Mouse (Mus musculus) stomach, postnatal 0 days (tissue): ENCODE results near the gene Sec16a. TPM values are rescaled to one million over a fixed set of nuclear protein-coding genes. Genes with fewer than 3 reads are reported as not detected.

Experiments used
- ATAC-seq: fragments of 200-750 bp; cut with Nextera tagmentation; 2 replicates; pipeline ENCODE4 v1.8.0; 2017; ENCODE audit not compliant: low FRiP score, low TSS enrichment
- DNase-seq: peaks from one replicate; pipeline ENCODE4 v3.0.0-alpha.2; 2016; ENCODE audit warnings: low spot score
- H3K27ac ChIP-seq: fragments of 300-500 bp; sonication (generic); replicated peaks from 2 replicates; pipeline ENCODE4 v1.5.1; 2014; ENCODE audit warnings: mild to moderate bottlenecking, control low read depth
- H3K27me3 ChIP-seq: fragments of 300-500 bp; sonication (generic); 2 replicates; pipeline ENCODE4 v1.6.1; 2014; ENCODE audit warnings: low read length; ENCODE audit not compliant: control insufficient read depth, insufficient read depth
- H3K36me3 ChIP-seq: fragments of 300-500 bp; sonication (generic); 2 replicates; pipeline ENCODE4 v1.6.1; 2014; ENCODE audit warnings: low read length, mixed read lengths; ENCODE audit not compliant: control insufficient read depth, insufficient read depth
- H3K4me1 ChIP-seq: fragments of 300-500 bp; sonication (generic); replicated peaks from 2 replicates; pipeline ENCODE4 v1.6.1; 2014; ENCODE audit warnings: antibody characterized with exemption; ENCODE audit not compliant: control insufficient read depth, insufficient read depth
- H3K4me2 ChIP-seq: fragments of 300-500 bp; sonication (generic); replicated peaks from 2 replicates; pipeline ENCODE4 v1.6.1; 2014; ENCODE audit warnings: low read depth, mild to moderate bottlenecking, control low read depth, moderate library complexity
- H3K4me3 ChIP-seq: fragments of 300-500 bp; sonication (generic); 2 replicates; pipeline ENCODE4 v1.5.1; 2014; ENCODE audit warnings: low read depth, low read length, control low read depth
- H3K9ac ChIP-seq: fragments of 300-500 bp; sonication (generic); 2 replicates; pipeline ENCODE4 v1.6.1; 2014; ENCODE audit warnings: mild to moderate bottlenecking, low read length, control low read depth, mixed read lengths
- H3K9me3 ChIP-seq: fragments of 300-500 bp; sonication (generic); 2 replicates; pipeline ENCODE4 v1.6.1; 2016; ENCODE audit warnings: low read length; ENCODE audit not compliant: control insufficient read depth
- CTCF ChIP-seq: IDR thresholded peaks from 2 replicates; pipeline ENCODE4 v1.5.1; 2016; ENCODE audit warnings: antibody characterized with exemption, low read depth, mild to moderate bottlenecking, moderate library complexity
- EP300 ChIP-seq: optimal IDR thresholded peaks from 2 replicates; pipeline ENCODE3; 2016; ENCODE audit warnings: antibody characterized with exemption
- WGBS: fragments of 180-500 bp; shearing (Covaris S2); extraction: QIAGEN DNeasy Blood & Tissue Kit; methylation state at CpG from one replicate; pipeline ENCODE4 v1.1.7; 2014; 5-methylcytosine and 5-hydroxymethylcytosine counted together
- polyA plus RNA-seq: library from polyadenylated mRNA; unstranded; fragments of >200 nt; fragmentation: Nextera tagmentation; extraction: Ambion mirVana; gene quantifications from 2 replicates; pipeline ENCODE4 v1.2.1, GENCODE M21; 2015

Gene Sec16a
- polyA plus RNA-seq, 1 experiment from 2014 or later: 10.6 TPM

GRCm38 (mm10) chr2:26399647-26400046 is 45.4 kb downstream of the Sec16a start:
- TF ChIP-seq EP300 (no peak), CTCF (no peak)
- DNase-seq: no peak
- Histone ChIP-seq H3K9ac (no peak overlapping the region), H3K4me1 (no peaks in the 10 kb centered on the region), H3K4me2 (no peak overlapping the region), H3K27me3 (no peaks in the 10 kb centered on the region), H3K9me3 (no peaks in the 10 kb centered on the region), H3K4me3 (no peak overlapping the region), H3K27ac (no peak overlapping the region), H3K36me3 (peaks cover 51% of the 10 kb centered on the region)
- no peak for ATAC-seq
- WGBS: 66% methylated on average over 5 of the region's 5 CpGs

GRCm38 (mm10) chr2:26398978-26399377 is 46.0 kb downstream of the Sec16a start:
- Histone ChIP-seq H3K9me3 (no peaks in the 10 kb centered on the region), H3K27ac (no peak overlapping the region), H3K36me3 (peaks cover 55% of the 10 kb centered on the region), H3K4me2 (no peak overlapping the region), H3K9ac (no peak overlapping the region), H3K4me1 (no peaks in the 10 kb centered on the region), H3K4me3 (no peak overlapping the region), H3K27me3 (no peaks in the 10 kb centered on the region)
- no peak for TF ChIP-seq CTCF
- no peak for TF ChIP-seq EP300
- DNase-seq (no peak), ATAC-seq (no peak)
- WGBS: 83% methylated on average over 8 of the region's 8 CpGs

GRCm38 (mm10) chr2:26391617-26392016 is 53.4 kb downstream of the Sec16a start:
- no peak overlapping the region for H3K9ac ChIP-seq
- WGBS: 85% methylated on average over 6 of the region's 6 CpGs

GRCm38 (mm10) chr2:26390954-26391353 is 54.1 kb downstream of the Sec16a start:
- no peak for ATAC-seq
- Histone ChIP-seq H3K9ac (no peak overlapping the region), H3K27me3 (no peaks in the 10 kb centered on the region), H3K27ac (no peak overlapping the region), H3K9me3 (no peaks in the 10 kb centered on the region), H3K4me1 (no peaks in the 10 kb centered on the region), H3K4me3 (no peak overlapping the region), H3K36me3 (peaks cover 41% of the 10 kb centered on the region), H3K4me2 (no peak overlapping the region)
- 82% methylated on average over 3 of the region's 3 CpGs for WGBS
- DNase-seq: no peak
- no peak for TF ChIP-seq EP300
- no peak for TF ChIP-seq CTCF

More at GRCm38 (mm10) chr2:26391617-26392016, 53.4 kb downstream of the Sec16a start:
- no peak for TF ChIP-seq EP300
- TF ChIP-seq CTCF: no peak
- no peak overlapping the region for H3K4me3 ChIP-seq
- H3K27ac ChIP-seq: no peak overlapping the region
- ATAC-seq: no peak
- no peaks in the 10 kb centered on the region for H3K4me1 ChIP-seq
- no peak overlapping the region for H3K4me2 ChIP-seq
- H3K9me3 ChIP-seq: no peaks in the 10 kb centered on the region
- H3K36me3 ChIP-seq: peaks cover 43% of the 10 kb centered on the region
- no peaks in the 10 kb centered on the region for H3K27me3 ChIP-seq
- no peak for DNase-seq

GRCm38 (mm10) chr2:26389154-26389690 is 55.8 kb downstream of the Sec16a start, which contains the start of the genes Entr1 and Pmpca:
Entr1 (minus strand) TSS chr2:26389316.
Pmpca (plus strand) TSS chr2:26389339.
- DNase-seq (peak; percentile 89), ATAC-seq (peak; percentile 92)
- H3K4me3 ChIP-seq: peak within 1 kb of the TSS; percentile 97
- H3K27ac ChIP-seq: peak within 1 kb of the TSS; percentile 69
- peak within 1 kb of the TSS; percentile 96 for H3K4me2 ChIP-seq
- H3K36me3 ChIP-seq: peaks cover 43% of the 10 kb centered on the region
- H3K4me1 ChIP-seq: no peaks in the 10 kb centered on the region
- H3K27me3 ChIP-seq: no peaks in the 10 kb centered on the region
- peak within 1 kb of the TSS; percentile 94 for H3K9ac ChIP-seq
- no peaks in the 10 kb centered on the region for H3K9me3 ChIP-seq
- no peak for TF ChIP-seq CTCF
- no peak for TF ChIP-seq EP300
- under 1% methylated on average over 60 of the region's 60 CpGs for WGBS

- ATAC-seq: peak; percentile 60
- Histone ChIP-seq H3K9ac (peak overlapping the region; percentile 94), H3K4me3 (peak overlapping the region; percentile 97), H3K27ac (peak overlapping the region; percentile 69), H3K27me3 (no peaks in the 10 kb centered on the region), H3K9me3 (no peaks in the 10 kb centered on the region), H3K4me2 (peak overlapping the region; percentile 96), H3K36me3 (peaks cover 46% of the 10 kb centered on the region), H3K4me1 (no peaks in the 10 kb centered on the region)
- TF ChIP-seq CTCF (no peak), EP300 (no peak)
- whole genome bisulfite sequencing: under 1% methylated on average over 45 of the region's 45 CpGs
- DNase-seq: no peak
Measured at GRCm38 (mm10) chr2:26388682-26389153, 56.3 kb downstream of the Sec16a start.
